Mouse (Mus musculus) ovary, postnatal 36 days (tissue): ENCODE measurements around the gene Drap1.
"Not testable (repeated sequence)": the region's sequence is repeated elsewhere in the genome, so short reads cannot be mapped to it uniquely, and the experiment has no call there.

Experiments
- DNase-seq: peaks from one replicate; pipeline ENCODE4 v3.0.0; 2022; ENCODE audit warnings: low spot score, mixed read lengths

Gene Drap1

DNA sequence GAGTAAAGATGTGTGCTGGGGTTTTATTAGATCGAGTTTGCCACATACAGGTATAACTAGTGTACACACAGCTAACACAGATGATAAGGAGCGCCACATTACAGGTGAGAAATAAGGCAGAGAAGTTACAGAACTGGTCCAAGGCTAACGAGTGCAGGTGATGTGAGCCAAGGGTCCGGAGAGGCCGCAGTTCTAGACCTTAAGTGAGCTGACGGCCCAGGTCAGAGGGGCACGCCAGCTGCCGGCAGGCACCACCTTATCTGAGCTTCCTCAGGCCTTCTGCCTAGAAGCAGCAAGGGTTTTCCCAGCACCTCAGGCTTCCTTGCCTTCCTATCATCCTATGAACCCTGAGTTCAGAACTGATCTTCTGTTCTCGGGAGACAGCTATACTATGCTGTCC lies 5.1 kb downstream of the Drap1 start:
- no peak for DNase-seq

DNA sequence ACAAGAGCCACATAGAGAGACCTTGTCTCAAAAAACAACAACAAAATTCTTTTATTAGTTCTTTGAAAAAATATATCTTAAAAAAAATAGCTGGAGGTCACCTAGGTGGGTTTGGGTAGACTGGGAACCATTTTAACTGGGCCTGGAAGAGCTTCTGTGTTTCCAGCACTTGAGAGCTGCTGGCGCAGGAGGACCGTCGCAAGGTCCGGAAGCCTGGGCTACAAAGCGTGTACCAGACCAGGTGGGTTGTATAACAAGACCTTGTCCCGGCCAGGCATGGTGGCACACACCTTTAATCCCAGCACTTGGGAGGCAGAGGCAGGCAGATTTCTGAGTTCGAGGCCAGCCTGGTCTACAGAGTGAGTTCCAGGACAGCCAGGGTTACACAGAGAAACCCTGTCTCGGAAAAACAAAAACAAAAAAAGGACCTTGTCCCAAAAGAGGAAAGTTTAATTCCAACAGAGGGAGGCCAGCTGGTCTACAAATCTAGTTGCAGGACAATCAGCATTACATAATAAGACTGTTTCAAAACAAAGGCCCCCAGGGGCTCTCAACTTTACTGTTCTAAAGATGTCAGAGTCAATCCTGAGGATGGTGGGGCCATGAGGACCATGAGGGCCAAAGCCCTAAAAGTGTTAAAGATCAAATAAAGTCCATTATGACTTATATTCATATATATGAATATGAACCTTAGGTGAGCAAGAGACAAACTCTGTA lies 5.9 kb downstream of the Drap1 start:
- no peak for DNase-seq

DNA sequence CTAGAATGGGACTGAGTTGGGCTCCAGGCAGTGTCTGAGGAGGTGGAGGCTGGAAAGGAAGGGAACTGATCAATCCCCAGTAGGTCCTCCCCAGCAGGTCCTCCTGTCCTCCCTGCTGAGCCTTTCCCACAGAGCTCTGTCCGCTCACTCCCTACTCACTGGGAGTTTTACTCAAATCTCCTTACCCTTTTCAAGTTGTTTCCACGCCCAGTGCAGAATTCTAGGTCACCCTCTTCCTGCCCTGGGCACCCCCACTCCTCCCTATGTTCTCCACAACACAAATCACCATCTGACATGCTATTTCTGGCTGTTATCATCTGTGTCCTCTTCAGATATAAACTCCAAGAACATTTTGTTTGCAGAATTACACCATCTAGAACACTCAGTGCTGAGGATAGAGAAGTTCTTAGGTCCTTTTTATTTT lies 10.2 kb downstream of the Drap1 start:
- DNase-seq, result no peak

- DNase-seq, result no peak
Measured at GRCm38 (mm10) chr19:5413840-5414239, 10.9 kb downstream of the Drap1 start.

DNA sequence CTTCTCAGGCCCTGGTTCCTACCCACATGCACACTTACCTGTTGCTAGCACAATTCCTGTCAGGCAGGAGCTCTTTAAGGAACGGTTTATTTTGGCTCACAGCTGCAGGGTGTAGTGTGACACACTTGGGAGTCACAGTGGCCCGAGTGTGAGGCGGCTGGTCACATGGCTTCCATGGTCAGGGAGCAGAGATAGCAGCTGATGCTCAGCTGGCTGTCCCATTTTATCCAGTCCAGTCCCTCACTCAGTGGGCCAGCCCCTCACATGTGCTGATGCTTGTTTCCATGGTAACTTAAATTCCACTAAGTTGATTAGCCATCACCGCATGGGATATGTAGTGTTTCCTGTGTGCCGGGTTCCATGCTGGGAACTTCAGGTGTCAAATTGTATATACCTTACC lies 12.8 kb downstream of the Drap1 start:
- no peak for DNase-seq

- no peak for DNase-seq
Measured at GRCm38 (mm10) chr19:5410641-5411040, 14.1 kb downstream of the Drap1 start.

DNA sequence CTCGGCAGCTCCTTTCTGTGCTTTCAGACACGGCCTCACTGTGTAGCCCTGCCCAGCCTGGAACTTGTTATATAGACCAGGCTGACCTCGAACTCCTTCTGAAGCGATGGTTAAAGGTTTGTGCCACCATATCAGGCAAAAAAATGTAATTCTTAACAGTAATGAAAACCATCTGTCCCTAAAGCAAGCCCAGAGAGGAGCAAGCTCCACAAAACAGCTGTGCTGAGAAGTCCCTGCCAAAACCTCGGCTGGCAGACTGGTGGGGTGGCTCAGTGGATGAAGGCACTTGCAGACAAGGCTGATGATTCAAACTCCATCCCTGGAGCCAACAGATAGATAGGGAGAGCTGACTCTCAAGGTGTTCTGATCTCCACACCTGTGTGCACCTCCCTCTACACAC lies 15.7 kb downstream of the Drap1 start:
- no peak for DNase-seq

DNA sequence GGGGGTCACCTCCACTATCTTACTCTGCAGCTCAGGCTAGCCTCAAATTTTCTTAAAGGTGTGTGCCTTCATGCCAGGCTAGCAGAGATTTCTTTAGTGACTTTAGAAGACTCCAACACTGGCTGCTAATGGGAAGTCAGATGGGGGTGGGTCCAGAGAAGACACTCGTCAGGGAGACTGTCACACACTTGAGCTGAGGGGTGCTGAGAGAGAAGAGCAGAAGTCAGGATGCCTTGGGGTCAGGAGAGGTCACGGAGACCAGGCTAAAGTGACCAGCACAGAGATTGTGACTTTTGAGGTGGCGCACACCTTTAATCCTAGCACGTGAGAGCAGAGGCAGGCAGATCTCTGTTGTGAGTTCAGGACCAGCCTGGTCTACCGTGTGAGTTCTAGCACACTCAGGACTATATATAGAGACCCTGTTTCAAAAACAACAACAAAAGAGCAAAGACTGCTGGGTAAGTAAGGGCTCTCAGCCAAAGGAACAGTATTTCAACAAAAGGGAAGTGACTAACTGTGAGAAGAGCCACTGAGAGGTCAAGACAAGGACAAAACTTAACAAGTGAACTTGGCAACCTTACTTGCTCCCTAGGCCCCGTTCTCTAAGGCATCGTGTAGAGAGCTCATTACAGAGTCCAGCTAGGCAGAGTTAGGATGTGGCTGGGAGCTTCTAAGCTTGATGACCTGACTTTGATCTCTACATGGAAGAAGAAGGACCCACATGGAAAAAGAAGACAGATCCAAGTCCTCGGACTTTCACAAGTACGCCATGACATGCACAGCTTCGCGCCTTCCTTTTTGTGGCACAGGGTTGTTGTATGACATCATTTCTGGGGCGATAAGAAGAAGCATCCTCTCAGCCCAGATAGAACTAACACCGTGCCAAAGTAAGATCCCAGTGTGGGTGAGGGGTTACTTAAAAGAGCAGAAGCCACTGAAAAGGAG lies 16.4 kb downstream of the Drap1 start:
- no peak for DNase-seq

- no peak for DNase-seq
Measured at GRCm38 (mm10) chr19:5407133-5407532, 17.6 kb downstream of the Drap1 start.

DNA sequence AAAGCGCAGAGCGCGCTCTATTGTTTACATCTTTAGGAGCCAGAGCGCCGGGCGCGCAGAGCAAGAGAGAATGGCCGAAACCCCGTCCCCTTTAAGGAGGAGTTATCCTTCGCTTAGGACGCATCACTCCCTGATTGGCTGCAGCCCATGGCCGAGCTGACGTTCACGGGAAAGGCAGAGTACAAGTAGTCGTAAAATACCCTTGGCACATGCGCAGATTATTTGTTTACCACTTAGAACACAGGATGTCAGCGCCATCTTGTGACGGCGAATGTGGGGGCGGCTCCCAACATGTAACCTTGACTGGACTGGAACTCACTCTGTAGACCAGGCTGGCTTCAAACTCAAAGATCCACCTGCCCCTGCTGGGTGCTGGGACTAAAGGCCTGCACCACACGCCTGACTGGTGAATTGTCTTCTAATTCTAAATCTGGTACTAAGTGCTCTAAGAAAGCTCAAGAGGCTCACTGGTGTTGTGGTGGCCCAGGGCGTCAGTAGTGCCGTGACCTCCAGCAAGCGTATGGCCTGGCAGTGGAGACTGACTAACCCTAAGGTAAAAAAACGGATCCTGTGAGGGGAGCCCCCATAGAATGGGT lies 18.1 kb downstream of the Drap1 start:
- DNase-seq, result not testable (repeated sequence)

DNA sequence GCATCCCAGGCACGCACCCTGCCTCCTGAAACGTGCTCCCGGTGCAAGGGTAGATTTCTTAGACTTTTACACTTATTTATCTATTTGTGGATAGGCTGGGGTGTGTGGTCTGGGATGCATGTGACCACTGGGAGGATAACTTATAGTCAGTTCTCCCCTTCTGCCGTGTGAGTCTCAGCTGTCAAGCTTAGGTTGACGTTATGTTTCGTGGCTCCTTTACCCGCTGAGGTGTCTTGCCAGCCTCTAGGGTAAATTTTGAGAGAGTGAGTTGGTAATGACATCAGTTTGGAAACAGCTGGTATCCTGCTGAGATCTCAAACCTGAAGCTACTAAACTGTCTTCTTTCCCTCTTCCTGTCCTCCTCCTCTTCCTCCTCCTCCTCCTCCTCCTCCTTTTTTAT lies 18.9 kb downstream of the Drap1 start:
- no peak for DNase-seq

GRCm38 (mm10) chr19:5402293-5402692 lies 22.5 kb downstream of the Drap1 start, which contains the start of gene Tsga10ip:
TSS of gene Tsga10ip (minus strand) at chr19:5402526.
- DNase-seq, result no peak

- DNase-seq, result not testable (repeated sequence)
Measured at GRCm38 (mm10) chr19:5401073-5401472, 23.7 kb downstream of the Drap1 start.

DNA sequence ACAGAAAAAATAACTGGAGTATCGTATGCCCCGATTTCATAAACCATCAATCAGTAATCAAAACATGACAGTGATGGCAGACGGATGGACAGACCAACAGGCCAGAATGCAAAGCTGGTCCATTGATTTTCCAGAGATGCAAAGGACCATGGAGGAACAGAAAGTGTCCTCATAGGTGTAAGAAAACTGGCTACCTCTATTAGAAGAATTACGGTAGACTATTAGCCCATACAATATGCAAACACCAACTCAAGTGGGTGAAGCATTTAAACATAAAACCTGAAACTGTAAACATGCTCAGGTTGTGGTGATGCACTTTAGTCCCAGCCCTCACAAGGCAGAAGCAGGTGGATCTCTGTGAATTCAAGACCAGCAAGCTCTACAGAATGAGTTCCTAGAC lies 29.4 kb downstream of the Drap1 start:
- DNase-seq, result no peak

- no peak for DNase-seq
Measured at GRCm38 (mm10) chr19:5394168-5394567, 30.6 kb downstream of the Drap1 start.

- DNase-seq, result peak; percentile 72
Measured at GRCm38 (mm10) chr19:5392892-5393291, 31.9 kb downstream of the Drap1 start.

DNA sequence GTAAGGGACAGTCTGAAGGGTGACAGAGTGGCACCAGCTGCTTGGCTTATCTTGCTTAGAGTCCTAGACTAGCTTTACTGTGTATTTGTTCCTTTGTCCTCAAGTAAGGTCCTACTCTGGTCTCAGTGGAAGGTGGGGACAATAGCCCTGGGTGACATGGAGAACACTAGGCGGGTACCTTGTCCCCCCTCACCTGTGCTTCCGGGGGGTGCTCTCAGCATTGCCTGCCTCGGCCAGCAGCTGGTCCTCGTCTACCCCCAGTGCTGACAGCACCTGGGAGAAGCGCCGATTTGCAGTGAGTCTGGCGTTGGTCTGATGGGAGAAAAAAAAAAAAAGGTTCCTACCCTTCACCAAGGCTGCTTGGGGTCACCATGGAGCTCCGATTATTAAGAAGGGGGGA lies 34.4 kb downstream of the Drap1 start:
- no peak for DNase-seq

DNA sequence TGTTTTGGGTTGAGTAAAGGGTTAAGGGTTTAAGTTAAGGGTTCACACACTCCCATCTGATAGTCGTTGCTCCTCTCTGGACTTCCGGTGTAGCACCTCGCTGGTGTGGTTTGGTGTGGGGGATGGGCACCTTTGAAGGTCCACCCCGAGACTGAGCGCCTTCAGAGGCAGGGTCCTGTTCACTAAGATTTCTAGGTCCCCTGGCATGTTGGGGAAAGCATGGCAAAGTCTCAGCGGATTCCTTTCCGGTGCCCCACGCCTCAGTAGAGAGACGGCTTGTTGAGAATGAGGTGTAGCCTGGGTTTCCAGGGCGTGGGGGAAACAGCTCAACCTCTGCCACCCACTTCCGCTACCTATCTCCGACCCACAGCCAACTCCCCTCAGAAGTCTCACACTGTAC lies 35.1 kb downstream of the Drap1 start:
- no peak for DNase-seq

DNA sequence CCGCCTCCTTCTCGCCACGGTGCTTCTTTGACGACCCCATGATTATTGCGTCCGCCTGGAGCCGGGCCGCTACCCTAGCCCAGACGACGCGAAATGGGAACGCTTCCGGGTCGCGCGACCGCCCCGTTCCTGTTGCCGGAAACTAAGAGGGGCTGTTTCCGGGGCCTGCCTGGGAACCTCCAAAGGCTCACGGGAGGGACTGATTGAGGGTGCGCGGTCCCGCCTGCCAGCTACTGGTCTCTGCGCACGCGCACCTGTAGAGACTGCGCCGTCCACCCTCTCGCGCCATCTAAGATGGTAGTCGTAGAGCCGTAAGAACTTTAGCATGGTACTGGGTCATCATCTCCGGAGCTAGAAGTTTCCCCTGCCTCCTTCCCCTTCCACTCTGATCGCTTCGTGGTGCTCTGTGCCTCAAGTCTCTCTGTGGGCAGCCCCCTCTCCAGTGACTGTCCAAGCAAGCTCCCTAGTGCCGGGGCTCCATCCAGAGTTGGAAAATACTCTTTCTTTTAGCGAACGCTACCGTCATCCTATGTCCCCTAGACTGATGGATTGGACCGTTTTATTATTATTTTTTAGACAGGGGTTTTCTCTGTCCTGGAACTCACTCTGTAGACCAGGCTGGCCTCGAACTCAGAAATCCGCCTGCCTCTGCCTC lies 36.1 kb downstream of the Drap1 start, which contains the start of gene Sart1:
TSS of gene Sart1 (minus strand) at position 116 of the 655 bp plus-strand sequence.
- peak; percentile 94 for DNase-seq

GRCm38 (mm10) chr19:5388011-5388441 lies 36.8 kb downstream of the Drap1 start:
- no peak for DNase-seq

- DNase-seq, result peak; percentile 51
Measured at GRCm38 (mm10) chr19:5384715-5385114, 40.1 kb downstream of the Drap1 start.

GRCm38 (mm10) chr19:5383326-5383725 lies 41.5 kb downstream of the Drap1 start:
- no peak for DNase-seq
